Mouse (Mus musculus) forebrain, embryonic 14.5 days (tissue): ENCODE measurements around the gene Adrb1. TPM values are rescaled to one million over a fixed set of nuclear protein-coding genes. Genes with fewer than 3 reads are reported as not detected.

Experiments used
- ATAC-seq: fragments of 200-750 bp; cut with Nextera tagmentation; 2 replicates; pipeline ENCODE4 v1.8.0; 2017; ENCODE audit warnings: mild to moderate bottlenecking, moderate library complexity
- DNase-seq: peaks from one replicate; pipeline ENCODE4 v3.0.0-alpha.2; 2015; ENCODE audit warnings: low spot score
- H3K27ac ChIP-seq: fragments of 300-500 bp; sonication (generic); 2 replicates; pipeline ENCODE4 v1.5.1; 2014; ENCODE audit warnings: low read depth, mild to moderate bottlenecking, control low read depth, low read length, moderate library complexity
- H3K27me3 ChIP-seq: fragments of 300-500 bp; sonication (generic); replicated peaks from 2 replicates; pipeline ENCODE4 v1.6.1; 2014; ENCODE audit warnings: low read length, control low read depth, mixed read lengths; ENCODE audit not compliant: control insufficient read depth, insufficient read depth
- H3K36me3 ChIP-seq: fragments of 300-500 bp; sonication (generic); 2 replicates; pipeline ENCODE4 v1.6.1; 2014; ENCODE audit warnings: low read length, control low read depth; ENCODE audit not compliant: control insufficient read depth, insufficient read depth
- H3K4me1 ChIP-seq: fragments of 300-500 bp; sonication (generic); 2 replicates; pipeline ENCODE4 v1.6.1; 2014; ENCODE audit warnings: antibody characterized with exemption, low read length, control low read depth; ENCODE audit not compliant: control insufficient read depth, insufficient read depth
- H3K4me2 ChIP-seq: fragments of 300-500 bp; sonication (generic); 2 replicates; pipeline ENCODE4 v1.6.1; 2014; ENCODE audit warnings: mild to moderate bottlenecking, control low read depth, low read length
- H3K4me3 ChIP-seq: fragments of 300-500 bp; sonication (generic); 2 replicates; pipeline ENCODE4 v1.5.1; 2014; ENCODE audit warnings: low read depth, low read length, control low read depth
- H3K9ac ChIP-seq: fragments of 300-500 bp; sonication (generic); 2 replicates; pipeline ENCODE4 v1.6.1; 2014; ENCODE audit warnings: mild to moderate bottlenecking, low read length, control low read depth, moderate library complexity
- H3K9me3 ChIP-seq: fragments of 300-500 bp; sonication (generic); replicated peaks from 2 replicates; pipeline ENCODE4 v1.6.1; 2016; ENCODE audit warnings: low read length, control low read depth, mixed read lengths; ENCODE audit not compliant: control insufficient read depth
- WGBS: fragments of 180-500 bp; shearing (Covaris S2); extraction: QIAGEN DNeasy Blood & Tissue Kit; methylation state at CpG from one replicate; pipeline ENCODE4 v1.1.7; 2014; 5-methylcytosine and 5-hydroxymethylcytosine counted together
- polyA plus RNA-seq: library from polyadenylated mRNA; unstranded; fragments of >200 nt; fragmentation: Nextera tagmentation; extraction: Ambion mirVana; gene quantifications from 2 replicates; pipeline ENCODE4 v1.2.1, GENCODE M21; 2014

The Adrb1 gene
- polyA plus RNA-seq, 1 experiment from 2014 or later: 1.1 TPM

DNA sequence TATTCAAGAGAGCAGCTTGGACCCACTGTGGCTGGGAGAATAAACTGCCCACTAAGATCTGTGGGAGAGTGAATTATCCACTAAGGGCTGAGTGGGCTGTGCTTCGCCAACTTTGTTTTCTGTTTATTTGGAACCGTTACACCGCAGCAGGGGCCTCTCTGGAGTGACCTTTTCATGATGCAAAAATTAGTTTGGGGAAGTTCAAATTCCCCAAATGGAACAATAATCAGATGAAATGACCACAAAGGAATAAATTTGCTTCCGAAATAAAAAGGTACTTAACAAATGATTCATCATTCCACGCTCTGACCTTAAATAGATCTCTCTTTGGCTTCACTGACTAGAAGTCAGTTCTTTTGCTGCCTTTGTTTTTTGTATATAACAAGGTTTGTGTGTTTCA lies 8.4 kb upstream of the Adrb1 start:
- H3K27ac ChIP-seq: no peak overlapping the region
- no peak overlapping the region for H3K4me3 ChIP-seq
- 87% methylated on average over 5 of the region's 5 CpGs for WGBS
- no peak for DNase-seq
- H3K36me3 ChIP-seq: no peaks in the 10 kb centered on the region
- H3K4me2 ChIP-seq: no peak overlapping the region
- H3K9ac ChIP-seq: no peak overlapping the region
- ATAC-seq: no peak
- no peaks in the 10 kb centered on the region for H3K9me3 ChIP-seq
- H3K27me3 ChIP-seq: 0 out of 2 replicates have a peak, but pooled peaks cover 3% of the 10 kb centered on the region
- H3K4me1 ChIP-seq: no peaks in the 10 kb centered on the region

- no peaks in the 10 kb centered on the region for H3K36me3 ChIP-seq
- H3K9me3 ChIP-seq: no peaks in the 10 kb centered on the region
- no peak overlapping the region for H3K4me3 ChIP-seq
- no peak overlapping the region for H3K27ac ChIP-seq
- DNase-seq (no peak), ATAC-seq (no peak)
- H3K9ac ChIP-seq: no peak overlapping the region
- H3K4me2 ChIP-seq: no peak overlapping the region
- no peaks in the 10 kb centered on the region for H3K4me1 ChIP-seq
- 18% methylated on average over 4 of the region's 4 CpGs for WGBS
- 0 out of 2 replicates have a peak, but pooled peaks cover 3% of the 10 kb centered on the region for H3K27me3 ChIP-seq
Measured at GRCm38 (mm10) chr19:56714661-56715170, 7.3 kb upstream of the Adrb1 start.

DNA sequence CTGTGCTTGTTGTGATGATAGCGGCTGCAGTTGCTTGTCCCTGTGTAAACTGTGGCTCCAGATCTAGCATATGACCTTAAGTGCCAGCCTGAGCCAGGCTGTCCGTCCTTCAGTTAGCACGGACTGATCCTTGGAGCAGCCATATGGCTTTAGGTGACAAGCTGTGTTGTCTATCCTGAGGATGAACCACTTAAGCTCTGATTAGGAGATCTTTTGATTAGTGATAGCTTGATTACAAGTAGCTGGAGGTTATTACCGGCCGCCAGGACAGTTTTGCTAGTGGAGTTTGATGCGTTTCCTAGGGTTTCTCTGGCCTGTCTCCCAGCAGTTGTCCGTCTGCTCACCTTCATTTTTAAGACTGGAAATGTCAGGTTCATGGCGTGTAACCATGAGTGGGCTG lies 4.0 kb upstream of the Adrb1 start:
- 89% methylated on average over 8 of the region's 8 CpGs for WGBS
- Histone ChIP-seq H3K27me3 (peaks cover 32% of the 10 kb centered on the region), H3K27ac (no peak overlapping the region), H3K4me2 (no peak overlapping the region), H3K4me1 (peaks cover 11% of the 10 kb centered on the region), H3K9me3 (no peaks in the 10 kb centered on the region), H3K4me3 (no peak overlapping the region), H3K36me3 (no peaks in the 10 kb centered on the region), H3K9ac (no peak overlapping the region)
- no peak for ATAC-seq
- no peak for DNase-seq

DNA sequence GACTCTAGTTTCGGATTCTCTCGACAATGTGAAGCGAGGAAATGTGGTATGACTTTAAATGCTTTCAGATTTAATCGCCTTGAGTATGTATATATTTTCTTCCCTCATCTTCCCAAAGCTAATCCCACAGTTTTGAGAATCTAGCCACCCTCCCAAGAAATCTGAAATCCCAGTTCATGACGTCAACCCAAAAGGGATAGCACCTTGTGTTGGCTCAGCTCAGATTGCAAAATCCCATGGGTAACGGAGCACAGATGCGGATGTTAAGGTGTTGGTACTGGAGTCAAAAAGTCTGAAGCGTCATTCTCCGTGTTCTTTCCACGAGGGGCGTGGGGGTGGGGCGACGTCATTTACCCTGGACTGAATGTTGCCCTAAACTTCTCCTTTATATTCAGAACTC lies 1.1 kb upstream of the Adrb1 start:
- Histone ChIP-seq H3K27me3 (peaks cover 53% of the 10 kb centered on the region), H3K9ac (no peak overlapping the region)
- 34% methylated on average over 13 of the region's 13 CpGs for WGBS

GRCm38 (mm10) chr19:56722291-56722707 lies 300 bp downstream of the Adrb1 start:
- DNase-seq (no peak), ATAC-seq (peak; percentile 40)
- Histone ChIP-seq H3K4me2 (peak overlapping the region; percentile 94), H3K27ac (no peak overlapping the region), H3K9me3 (no peaks in the 10 kb centered on the region), H3K36me3 (no peaks in the 10 kb centered on the region), H3K4me1 (peaks cover 15% of the 10 kb centered on the region), H3K27me3 (peaks cover 56% of the 10 kb centered on the region), H3K4me3 (peak overlapping the region; percentile 52), H3K9ac (peak overlapping the region; percentile 64)
- WGBS: under 1% methylated on average over 31 of the region's 48 CpGs

More for the DNA sequence above, 1.1 kb upstream of the Adrb1 start:
- H3K36me3 ChIP-seq: no peaks in the 10 kb centered on the region
- H3K27ac ChIP-seq: no peak overlapping the region
- ATAC-seq (no peak), DNase-seq (no peak)
- H3K4me2 ChIP-seq: peak overlapping the region; percentile 94
- H3K4me1 ChIP-seq: peaks cover 15% of the 10 kb centered on the region
- H3K9me3 ChIP-seq: no peaks in the 10 kb centered on the region
- H3K4me3 ChIP-seq: 0 out of 2 replicates have a peak overlapping the region, but pooled peaks have one; percentile 52

- H3K27ac ChIP-seq: no peak overlapping the region; the same call in 1 of the 2 replicates
- H3K9me3 ChIP-seq: no peaks in the 10 kb centered on the region
- DNase-seq (no peak), ATAC-seq (peak; percentile 27)
- peaks cover 15% of the 10 kb centered on the region for H3K4me1 ChIP-seq
- 1% methylated on average over 67 of the region's 69 CpGs for WGBS
- peaks cover 56% of the 10 kb centered on the region for H3K27me3 ChIP-seq
- H3K9ac ChIP-seq: peak overlapping the region; percentile 64
- H3K4me3 ChIP-seq: peak overlapping the region; percentile 52
- no peaks in the 10 kb centered on the region for H3K36me3 ChIP-seq
- peak overlapping the region; percentile 94 for H3K4me2 ChIP-seq
Measured at GRCm38 (mm10) chr19:56722711-56723330, 822 bp downstream of the Adrb1 start.

DNA sequence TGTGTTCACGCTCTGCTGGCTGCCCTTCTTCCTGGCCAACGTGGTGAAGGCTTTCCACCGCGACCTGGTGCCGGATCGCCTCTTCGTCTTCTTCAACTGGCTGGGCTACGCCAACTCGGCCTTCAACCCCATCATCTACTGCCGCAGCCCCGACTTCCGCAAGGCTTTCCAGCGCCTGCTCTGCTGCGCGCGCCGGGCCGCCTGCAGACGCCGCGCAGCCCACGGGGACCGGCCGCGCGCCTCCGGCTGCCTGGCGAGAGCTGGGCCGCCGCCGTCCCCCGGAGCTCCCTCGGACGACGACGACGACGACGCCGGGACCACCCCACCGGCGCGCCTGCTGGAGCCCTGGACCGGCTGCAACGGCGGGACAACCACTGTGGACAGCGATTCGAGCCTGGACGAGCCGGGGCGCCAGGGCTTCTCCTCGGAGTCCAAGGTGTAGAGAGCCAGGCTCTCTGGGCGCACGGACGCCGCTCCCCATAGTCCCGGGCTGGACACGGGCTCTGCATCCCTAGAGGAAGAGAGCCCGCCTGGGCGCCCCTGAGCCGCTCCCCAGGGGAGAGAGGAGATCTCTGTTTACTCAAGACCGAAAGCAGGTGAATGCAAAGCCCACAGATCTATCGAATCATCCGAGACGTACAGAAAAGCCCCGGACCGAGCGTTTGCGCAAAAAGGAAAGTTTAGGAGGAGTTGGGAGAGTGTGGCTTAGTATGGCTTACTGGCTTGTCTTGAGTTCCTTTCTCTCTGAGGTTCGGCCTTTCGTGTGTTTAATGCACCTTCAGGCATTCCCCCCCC lies 1.5 kb downstream of the Adrb1 start:
- Histone ChIP-seq H3K36me3 (no peaks in the 10 kb centered on the region), H3K27ac (no peak overlapping the region; the same call in 1 of the 2 replicates), H3K4me3 (peak overlapping the region; percentile 52), H3K4me1 (peaks cover 16% of the 10 kb centered on the region), H3K9ac (peak overlapping the region; percentile 64), H3K4me2 (peak overlapping the region; percentile 94), H3K9me3 (no peaks in the 10 kb centered on the region), H3K27me3 (peaks cover 54% of the 10 kb centered on the region)
- under 1% methylated on average over 70 of the region's 71 CpGs for WGBS
- ATAC-seq (no peak), DNase-seq (no peak)

- DNase-seq (no peak), ATAC-seq (no peak)
- H3K27me3 ChIP-seq: peaks cover 53% of the 10 kb centered on the region
- no peaks in the 10 kb centered on the region for H3K36me3 ChIP-seq
- WGBS: 6% methylated on average over 13 of the region's 13 CpGs
- peaks cover 21% of the 10 kb centered on the region for H3K4me1 ChIP-seq
- no peak overlapping the region for H3K9ac ChIP-seq
- H3K4me3 ChIP-seq: peak overlapping the region; percentile 52
- no peaks in the 10 kb centered on the region for H3K9me3 ChIP-seq
- no peak overlapping the region for H3K27ac ChIP-seq
- H3K4me2 ChIP-seq: peak overlapping the region; percentile 94
Measured at GRCm38 (mm10) chr19:56724126-56724597, 2.2 kb downstream of the Adrb1 start.
